Mouse (Mus musculus): Measurements from ENCODE around the gene Pde1a. TPM values are rescaled to one million over a fixed set of nuclear protein-coding genes. Genes with fewer than 3 reads are reported as not detected.

Gene Pde1a
- total RNA-seq, 1 experiment = 0.31 TPM

DNA sequence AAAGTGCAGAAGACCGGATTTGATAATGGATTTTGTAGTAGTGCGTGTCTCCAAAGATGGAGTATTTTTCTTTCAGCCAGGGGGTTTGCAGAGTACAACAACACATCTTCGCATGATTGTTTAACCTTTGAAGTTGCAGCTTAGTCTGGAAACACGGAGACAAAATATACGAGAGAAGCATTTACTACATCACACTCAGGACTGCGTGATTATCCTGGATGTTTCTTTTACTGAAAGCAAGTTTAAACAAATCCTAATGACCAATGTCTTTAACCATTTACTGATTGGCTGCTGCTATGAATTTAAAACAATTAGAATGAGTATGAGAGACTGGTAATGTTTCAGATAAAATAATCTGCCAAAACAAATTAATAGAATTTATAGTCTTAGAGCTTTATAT lies 290.2 kb downstream of the Pde1a start:
- in situ Hi-C loops (cut with MboI; ENCODE audit: low sequenced_read_pairs in 2 of 2, unreplicated experiment in 2 of 2) = no loop called here
- no peak for DNase-seq (ENCODE audit: low read depth, low spot score)
- no peaks in the 10 kb centered on the region for H3K36me3 ChIP-seq (ENCODE audit: control insufficient read depth, insufficient read depth, low read length, poor library complexity, severe bottlenecking)
- no peaks in the 10 kb centered on the region for H3K9me3 ChIP-seq (ENCODE audit: control insufficient read depth, insufficient read depth, low read depth, low read length)
- no peaks in the 10 kb centered on the region for H3K4me1 ChIP-seq (ENCODE audit: control insufficient read depth in 2 of 2, insufficient read depth in 2 of 2, low read length in 2 of 2, poor library complexity in 1 of 2)
- H3K9ac ChIP-seq (ENCODE audit: insufficient read depth, low read depth, low read length, poor library complexity, severe bottlenecking) = no peak overlapping the region
- TF ChIP-seq HCFC1 (IDR thresholded peaks at IDR 0.05; ENCODE audit: borderline replicate concordance, insufficient read depth, low read length) (no peak), ZC3H11A (IDR thresholded peaks at IDR 0.05; ENCODE audit: borderline replicate concordance, low read depth, low read length) (no peak), ZNF384 (IDR thresholded peaks at IDR 0.05; ENCODE audit: low read depth, low read length) (no peak), MAFK (IDR thresholded peaks at IDR 0.05; ENCODE audit: insufficient read depth, low read depth, low read length) (no peak)
- H3K27ac ChIP-seq (ENCODE audit: insufficient read depth, low read depth, low read length, poor library complexity, severe bottlenecking) = no peak overlapping the region
- no peak overlapping the region for H3K4me3 ChIP-seq (ENCODE audit: insufficient read depth in 1 of 2, low read depth in 1 of 2, low read length in 2 of 2, poor library complexity in 1 of 2, severe bottlenecking in 1 of 2)

DNA sequence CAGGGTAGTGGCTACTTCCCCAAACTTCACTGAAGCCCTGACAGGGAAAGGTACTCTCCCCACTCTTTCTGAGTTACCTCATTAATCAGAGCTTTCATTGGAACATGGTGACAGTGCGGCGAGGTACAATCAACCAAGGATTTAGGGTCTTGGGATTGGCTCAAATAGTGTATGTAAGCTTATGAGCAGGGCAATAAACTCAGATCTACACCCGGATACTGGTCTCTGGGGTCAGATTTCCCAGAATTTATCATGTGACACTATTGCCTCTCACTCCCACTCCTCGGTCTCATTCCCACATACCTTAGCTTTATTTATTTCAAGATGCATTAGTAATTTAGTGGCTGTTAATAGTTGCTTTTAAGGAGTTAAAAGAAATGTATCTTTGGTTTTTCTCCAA lies 303.4 kb downstream of the Pde1a start:
- in situ Hi-C loops (cut with MboI; ENCODE audit: low sequenced_read_pairs in 2 of 2, unreplicated experiment in 2 of 2) = no loop called here
- no peaks in the 10 kb centered on the region for H3K36me3 ChIP-seq (ENCODE audit: control insufficient read depth, insufficient read depth, low read length, poor library complexity, severe bottlenecking)
- TF ChIP-seq MAFK (IDR thresholded peaks at IDR 0.05; ENCODE audit: insufficient read depth, low read depth, low read length) (no peak), CHD2 (IDR thresholded peaks at IDR 0.05; ENCODE audit: low read depth, low read length) (no peak), HCFC1 (IDR thresholded peaks at IDR 0.05; ENCODE audit: borderline replicate concordance, insufficient read depth, low read length) (no peak)
- H3K9ac ChIP-seq (ENCODE audit: insufficient read depth, low read depth, low read length, poor library complexity, severe bottlenecking) = no peak overlapping the region
- no peak overlapping the region for H3K27ac ChIP-seq (ENCODE audit: insufficient read depth, low read depth, low read length, poor library complexity, severe bottlenecking)
- no peaks in the 10 kb centered on the region for H3K4me1 ChIP-seq (ENCODE audit: control insufficient read depth in 2 of 2, insufficient read depth in 2 of 2, low read length in 2 of 2, poor library complexity in 1 of 2)
- no peak for DNase-seq (ENCODE audit: low read depth, low spot score)
- H3K4me3 ChIP-seq (ENCODE audit: insufficient read depth in 1 of 2, low read depth in 1 of 2, low read length in 2 of 2, poor library complexity in 1 of 2, severe bottlenecking in 1 of 2) = no peak overlapping the region
- no peaks in the 10 kb centered on the region for H3K9me3 ChIP-seq (ENCODE audit: control insufficient read depth, insufficient read depth, low read depth, low read length)

DNA sequence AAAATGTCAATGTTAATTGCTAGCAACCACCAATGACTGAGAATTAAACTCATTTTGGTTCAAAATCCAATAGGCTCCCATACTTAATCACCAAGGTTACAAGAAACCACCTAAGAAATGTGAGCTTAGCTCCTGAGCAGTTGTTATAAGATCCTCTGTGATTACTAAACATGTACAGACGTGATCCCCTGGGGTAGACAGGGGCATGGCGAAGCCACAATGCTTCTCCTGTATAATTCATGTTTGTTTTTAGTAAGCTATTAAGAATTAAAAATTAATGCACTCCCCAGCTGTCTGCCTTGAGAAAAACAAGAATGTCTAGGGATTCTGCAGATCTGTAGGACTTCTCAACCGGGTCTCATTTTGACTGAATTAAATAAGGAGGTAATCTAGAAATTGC lies 309.7 kb downstream of the Pde1a start:
- no peaks in the 10 kb centered on the region for H3K9me3 ChIP-seq (ENCODE audit: control insufficient read depth, insufficient read depth, low read depth, low read length)
- H3K27ac ChIP-seq (ENCODE audit: insufficient read depth, low read depth, low read length, poor library complexity, severe bottlenecking) = no peak overlapping the region
- H3K9ac ChIP-seq (ENCODE audit: insufficient read depth, low read depth, low read length, poor library complexity, severe bottlenecking) = no peak overlapping the region
- TF ChIP-seq HCFC1 (IDR thresholded peaks at IDR 0.05; ENCODE audit: borderline replicate concordance, insufficient read depth, low read length) (no peak), CHD2 (IDR thresholded peaks at IDR 0.05; ENCODE audit: low read depth, low read length) (no peak), ZC3H11A (IDR thresholded peaks at IDR 0.05; ENCODE audit: borderline replicate concordance, low read depth, low read length) (no peak), ZNF384 (IDR thresholded peaks at IDR 0.05; ENCODE audit: low read depth, low read length) (no peak), MAFK (IDR thresholded peaks at IDR 0.05; ENCODE audit: insufficient read depth, low read depth, low read length) (no peak)
- in situ Hi-C loops (cut with MboI; ENCODE audit: low sequenced_read_pairs in 2 of 2, unreplicated experiment in 2 of 2) = no loop called here
- H3K4me1 ChIP-seq (ENCODE audit: control insufficient read depth in 2 of 2, insufficient read depth in 2 of 2, low read length in 2 of 2, poor library complexity in 1 of 2) = no peaks in the 10 kb centered on the region
- no peak overlapping the region for H3K4me3 ChIP-seq (ENCODE audit: insufficient read depth in 1 of 2, low read depth in 1 of 2, low read length in 2 of 2, poor library complexity in 1 of 2, severe bottlenecking in 1 of 2)
- DNase-seq (ENCODE audit: low read depth, low spot score) = no peak
- no peaks in the 10 kb centered on the region for H3K36me3 ChIP-seq (ENCODE audit: control insufficient read depth, insufficient read depth, low read length, poor library complexity, severe bottlenecking)

DNA sequence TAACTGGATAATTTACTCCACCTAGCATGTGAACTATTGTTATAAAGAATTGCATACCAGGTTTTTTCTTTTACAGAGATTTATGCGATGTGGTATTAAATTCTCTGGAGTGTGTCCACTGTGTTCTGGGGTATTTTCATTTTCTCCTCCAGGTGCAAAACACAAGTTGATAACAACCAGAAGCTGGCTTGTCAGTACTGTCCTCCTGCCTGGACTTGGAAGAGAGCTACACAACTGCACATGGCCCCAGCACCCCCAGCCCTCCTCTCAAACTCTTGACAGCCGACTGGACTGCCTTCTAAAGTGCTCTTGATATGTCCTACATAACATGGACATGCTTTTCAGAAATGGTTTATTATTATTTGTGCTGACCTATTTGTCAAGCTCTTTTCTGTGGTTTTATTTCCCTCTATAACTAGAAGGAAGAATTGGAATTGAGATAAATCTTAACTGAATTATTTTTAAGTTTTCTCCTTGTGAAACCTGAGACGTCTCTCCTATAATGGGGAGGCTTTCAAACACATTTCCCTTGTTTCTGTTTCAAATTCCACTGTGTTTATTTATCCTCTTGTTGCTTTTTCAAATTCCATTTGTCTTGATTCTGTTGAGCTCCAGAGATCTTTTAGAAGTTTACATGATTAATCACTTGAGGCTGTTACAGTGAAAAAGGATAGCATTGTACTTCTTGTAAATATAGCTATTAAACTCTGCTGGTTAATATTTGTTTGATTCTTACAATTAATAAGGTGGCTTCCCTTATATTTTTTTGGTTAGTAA lies 313.4 kb downstream of the Pde1a start:
- Histone ChIP-seq H3K36me3 (ENCODE audit: control insufficient read depth, insufficient read depth, low read length, poor library complexity, severe bottlenecking) (no peaks in the 10 kb centered on the region), H3K9ac (ENCODE audit: insufficient read depth, low read depth, low read length, poor library complexity, severe bottlenecking) (no peak overlapping the region), H3K4me3 (ENCODE audit: insufficient read depth in 1 of 2, low read depth in 1 of 2, low read length in 2 of 2, poor library complexity in 1 of 2, severe bottlenecking in 1 of 2) (no peak overlapping the region), H3K4me1 (ENCODE audit: control insufficient read depth in 2 of 2, insufficient read depth in 2 of 2, low read length in 2 of 2, poor library complexity in 1 of 2) (no peaks in the 10 kb centered on the region), H3K27ac (ENCODE audit: insufficient read depth, low read depth, low read length, poor library complexity, severe bottlenecking) (no peak overlapping the region), H3K9me3 (ENCODE audit: control insufficient read depth, insufficient read depth, low read depth, low read length) (no peaks in the 10 kb centered on the region)
- TF ChIP-seq CHD2 (IDR thresholded peaks at IDR 0.05; ENCODE audit: low read depth, low read length) (no peak), HCFC1 (IDR thresholded peaks at IDR 0.05; ENCODE audit: borderline replicate concordance, insufficient read depth, low read length) (no peak), ZNF384 (IDR thresholded peaks at IDR 0.05; ENCODE audit: low read depth, low read length) (no peak), MAFK (IDR thresholded peaks at IDR 0.05; ENCODE audit: insufficient read depth, low read depth, low read length) (no peak), ZC3H11A (IDR thresholded peaks at IDR 0.05; ENCODE audit: borderline replicate concordance, low read depth, low read length) (no peak)
- no peak for DNase-seq (ENCODE audit: low read depth, low spot score)
- in situ Hi-C loops (cut with MboI; ENCODE audit: low sequenced_read_pairs in 2 of 2, unreplicated experiment in 2 of 2) = no loop called here

DNA sequence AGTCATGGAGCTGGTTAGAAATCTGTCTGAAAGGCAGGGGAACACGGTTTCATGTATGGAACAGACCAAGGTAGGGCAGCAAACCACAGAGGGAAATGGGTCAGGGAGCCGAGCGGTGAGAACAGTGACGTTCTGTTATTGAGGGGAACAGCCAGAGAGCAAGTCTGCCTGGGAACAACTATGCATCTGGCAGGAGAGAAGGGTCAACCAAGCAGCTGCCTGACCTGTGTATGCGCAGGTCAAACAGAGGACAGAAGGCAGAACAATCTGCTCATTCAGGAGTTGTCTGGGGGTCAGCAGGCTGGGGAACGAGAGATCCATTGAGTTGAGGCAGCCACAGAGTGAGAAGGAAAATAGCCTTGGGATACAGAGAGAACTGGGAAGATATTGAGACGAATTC lies 330.6 kb downstream of the Pde1a start:
- no peaks in the 10 kb centered on the region for H3K36me3 ChIP-seq (ENCODE audit: control insufficient read depth, insufficient read depth, low read length, poor library complexity, severe bottlenecking)
- no peaks in the 10 kb centered on the region for H3K9me3 ChIP-seq (ENCODE audit: control insufficient read depth, insufficient read depth, low read depth, low read length)
- no peaks in the 10 kb centered on the region for H3K4me1 ChIP-seq (ENCODE audit: control insufficient read depth in 2 of 2, insufficient read depth in 2 of 2, low read length in 2 of 2, poor library complexity in 1 of 2)
- H3K27ac ChIP-seq (ENCODE audit: insufficient read depth, low read depth, low read length, poor library complexity, severe bottlenecking) = no peak overlapping the region
- no peak overlapping the region for H3K4me3 ChIP-seq (ENCODE audit: insufficient read depth in 1 of 2, low read depth in 1 of 2, low read length in 2 of 2, poor library complexity in 1 of 2, severe bottlenecking in 1 of 2)
- H3K9ac ChIP-seq (ENCODE audit: insufficient read depth, low read depth, low read length, poor library complexity, severe bottlenecking) = no peak overlapping the region
- TF ChIP-seq ZNF384 (IDR thresholded peaks at IDR 0.05; ENCODE audit: low read depth, low read length) (no peak), MAFK (IDR thresholded peaks at IDR 0.05; ENCODE audit: insufficient read depth, low read depth, low read length) (no peak), HCFC1 (IDR thresholded peaks at IDR 0.05; ENCODE audit: borderline replicate concordance, insufficient read depth, low read length) (no peak), ZC3H11A (IDR thresholded peaks at IDR 0.05; ENCODE audit: borderline replicate concordance, low read depth, low read length) (no peak), CHD2 (IDR thresholded peaks at IDR 0.05; ENCODE audit: low read depth, low read length) (no peak)
- in situ Hi-C loops (cut with MboI; ENCODE audit: low sequenced_read_pairs in 2 of 2, unreplicated experiment in 2 of 2) = no loop called here
- no peak for DNase-seq (ENCODE audit: low read depth, low spot score)

Data from ES-E14 (cell line).